Mouse (Mus musculus) telencephalon, adult 2 months (tissue): ENCODE measurements at regions not wholly inside any gene's neighbourhood (a gene's known extent, or its start where the extent isn't known, plus 50 kb on each side); places are given as distances from the start of the nearest gene placed in this dataset.
A peak's percentile ranks its signal among the peaks of the same experiment; 100 is the strongest.
"Not testable (repeated sequence)": the region's sequence is repeated elsewhere in the genome, so short reads cannot be mapped to it uniquely, and the experiment has no call there.

Source experiments
- DNase-seq: peaks from one replicate; pipeline ENCODE4 v3.0.0-alpha.2; 2011; ENCODE audit warnings: low read depth, low spot score

DNA sequence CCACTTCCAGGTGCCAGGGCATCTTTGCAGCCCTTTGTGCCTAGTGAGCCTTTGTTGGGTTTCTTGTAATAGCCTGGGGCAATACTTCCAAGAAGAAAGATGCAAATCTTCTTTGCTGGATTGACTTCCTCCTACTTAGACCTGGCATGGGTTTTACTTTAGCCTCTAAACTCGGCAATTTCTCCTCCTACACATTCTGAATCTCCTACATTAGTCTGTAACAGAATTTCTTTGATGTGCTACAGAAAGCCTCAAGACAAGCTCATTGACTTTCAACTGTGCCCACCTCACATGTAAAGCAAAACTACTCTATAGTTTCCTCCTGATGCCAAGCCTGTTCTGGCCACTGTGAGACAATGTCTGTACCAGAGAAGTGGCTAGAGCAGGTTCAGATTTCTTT lies 92.9 kb downstream of the 9230113P08Rik start:
- peak; percentile 6 for DNase-seq

DNA sequence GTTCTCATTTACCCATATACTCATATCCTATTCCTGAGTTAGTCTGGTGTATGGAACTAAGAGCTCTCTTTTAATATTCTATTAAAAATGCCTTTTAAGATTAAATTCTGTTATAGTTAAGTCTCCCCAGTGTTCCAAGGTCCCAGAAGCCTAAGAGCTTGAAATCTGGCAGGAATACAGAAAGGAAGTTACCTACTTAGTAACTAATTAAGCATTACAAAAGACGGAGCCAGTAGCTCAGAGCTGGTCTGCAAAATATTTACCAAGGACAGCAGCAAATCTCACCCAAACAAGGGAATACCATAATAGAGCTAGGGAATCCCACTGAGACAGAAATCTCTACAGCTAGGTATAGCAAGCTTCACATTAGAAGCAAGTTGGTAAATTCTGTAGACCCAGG lies 98.6 kb downstream of the 9230113P08Rik start:
- DNase-seq, result not testable (repeated sequence)
